ENCODE assay signal across 7 mouse cellular contexts in the genomic region with DNA sequence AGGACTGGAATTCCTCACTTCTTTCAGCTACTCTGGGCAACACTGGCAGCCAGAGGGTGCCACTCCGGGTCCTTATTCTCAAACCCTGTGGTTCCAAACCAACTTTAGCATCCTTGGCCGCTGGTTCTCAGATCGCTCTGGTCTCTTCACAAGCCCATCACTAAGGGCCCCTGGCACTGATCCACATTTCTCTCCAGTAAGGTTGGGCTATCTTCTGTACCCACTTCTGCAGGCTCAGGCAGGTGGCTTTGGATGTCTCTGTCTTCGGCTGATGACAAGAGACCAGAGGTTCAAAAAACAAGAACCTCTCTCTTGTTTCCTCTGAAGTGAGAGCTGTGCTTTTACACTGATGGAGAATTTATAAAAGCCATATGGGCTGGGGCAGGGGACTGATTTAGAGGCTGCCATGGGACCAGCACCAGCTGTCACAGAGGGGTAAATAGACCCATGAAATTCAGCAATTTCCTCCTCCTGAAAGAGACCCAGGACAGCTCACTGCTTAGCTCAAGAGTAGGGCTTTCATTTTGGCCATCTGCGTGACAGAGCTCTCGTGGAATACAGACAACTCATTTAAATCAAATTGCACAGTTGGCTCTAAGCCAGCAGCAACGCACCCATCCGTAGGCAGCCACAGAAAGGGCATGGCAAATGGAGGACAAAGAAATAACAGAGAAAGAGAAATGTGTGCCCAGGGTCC. TPM values are rescaled to one million over a fixed set of nuclear protein-coding genes. Genes with fewer than 3 reads are reported as not detected.
A peak's percentile ranks its signal among the peaks of the same experiment; 100 is the strongest.
DNase-seq lines count a peak whose midpoint lies in the region; ATAC-seq lines count a peak whose summit lies in the region.
"Not testable (repeated sequence)": the region's sequence is repeated elsewhere in the genome, so short reads cannot be mapped to it uniquely, and the experiment has no call there.

No protein-coding gene starts in this region.

- no CpG with 5 or more reads among the region's 8 CpGs for WGBS in embryonic facial prominence, embryonic 15.5 days
- WGBS in forebrain, embryonic 16.5 days, result no CpG with 5 or more reads among the region's 8 CpGs
- no CpG with 5 or more reads among the region's 8 CpGs for WGBS in hindbrain, embryonic 14.5 days
- WGBS in limb, embryonic 11.5 days, result no CpG with 5 or more reads among the region's 8 CpGs
- no CpG with 5 or more reads among the region's 8 CpGs for WGBS in lung, embryonic 16.5 days
- WGBS in midbrain, embryonic 14.5 days, result no CpG with 5 or more reads among the region's 8 CpGs
- WGBS in neural tube, embryonic 12.5 days, result no CpG with 5 or more reads among the region's 8 CpGs

- not testable (repeated sequence) for H3K9ac ChIP-seq in embryonic facial prominence, embryonic 15.5 days; forebrain, embryonic 16.5 days (replicated peaks; ENCODE audit: low read depth, low read length); hindbrain, embryonic 14.5 days; limb, embryonic 11.5 days (ENCODE audit: low read length); lung, embryonic 16.5 days (ENCODE audit: low read length); midbrain, embryonic 14.5 days (replicated peaks; ENCODE audit: low read length); neural tube, embryonic 12.5 days

- not testable (repeated sequence) for H3K9me3 ChIP-seq in embryonic facial prominence, embryonic 15.5 days (replicated peaks); forebrain, embryonic 16.5 days (ENCODE audit: control insufficient read depth, low read length); hindbrain, embryonic 14.5 days (ENCODE audit: control insufficient read depth, low read length); limb, embryonic 11.5 days (ENCODE audit: control insufficient read depth, low read length); lung, embryonic 16.5 days (ENCODE audit: control insufficient read depth, low read length); midbrain, embryonic 14.5 days (ENCODE audit: control insufficient read depth, low read length); neural tube, embryonic 12.5 days

- H3K4me3 ChIP-seq in embryonic facial prominence, embryonic 15.5 days (replicated peaks); forebrain, embryonic 16.5 days (replicated peaks; ENCODE audit: low read length); hindbrain, embryonic 14.5 days (replicated peaks; ENCODE audit: low read length); limb, embryonic 11.5 days (ENCODE audit: low read depth, low read length); lung, embryonic 16.5 days (ENCODE audit: low read length); midbrain, embryonic 14.5 days (replicated peaks; ENCODE audit: low read depth, low read length); neural tube, embryonic 12.5 days: not testable (repeated sequence)

- not testable (repeated sequence) for DNase-seq in hindbrain, embryonic 14.5 days (ENCODE audit: low spot score); limb, embryonic 11.5 days (ENCODE audit: low spot score); midbrain, embryonic 14.5 days

- ATAC-seq in embryonic facial prominence, embryonic 15.5 days (ENCODE audit: insufficient number of reproducible peaks, low FRiP score, low TSS enrichment, low read depth), result 0 out of 2 replicates have a peak, but pooled peaks have one; percentile 20
- peak; percentile 96 for ATAC-seq in forebrain, embryonic 16.5 days
- peak; percentile 84 for ATAC-seq in hindbrain, embryonic 14.5 days (ENCODE audit: low FRiP score)
- peak; percentile 56; the same call in 1 of the 2 replicates for ATAC-seq in limb, embryonic 11.5 days (ENCODE audit: insufficient number of reproducible peaks, low FRiP score, low TSS enrichment, low read depth)
- ATAC-seq in lung, embryonic 16.5 days (ENCODE audit: low read depth), result peak; percentile 65
- peak; percentile 84 for ATAC-seq in midbrain, embryonic 14.5 days (ENCODE audit: low FRiP score, low TSS enrichment)
- peak; percentile 93 for ATAC-seq in neural tube, embryonic 12.5 days (ENCODE audit: low FRiP score, low read depth)

- not testable (repeated sequence) for H3K4me2 ChIP-seq in embryonic facial prominence, embryonic 15.5 days (replicated peaks); forebrain, embryonic 16.5 days (ENCODE audit: low read length); hindbrain, embryonic 14.5 days (replicated peaks); limb, embryonic 11.5 days (ENCODE audit: low read depth, severe bottlenecking); lung, embryonic 16.5 days (ENCODE audit: low read depth, low read length); midbrain, embryonic 14.5 days (ENCODE audit: low read length); neural tube, embryonic 12.5 days (replicated peaks)

- not testable (repeated sequence) for H3K27ac ChIP-seq in embryonic facial prominence, embryonic 15.5 days (replicated peaks); forebrain, embryonic 16.5 days (ENCODE audit: low read length); hindbrain, embryonic 14.5 days; limb, embryonic 11.5 days (replicated peaks; ENCODE audit: low read depth, low read length); lung, embryonic 16.5 days (ENCODE audit: low read length); midbrain, embryonic 14.5 days (replicated peaks; ENCODE audit: low read depth, low read length); neural tube, embryonic 12.5 days

- H3K4me1 ChIP-seq in embryonic facial prominence, embryonic 15.5 days; forebrain, embryonic 16.5 days (replicated peaks; ENCODE audit: control insufficient read depth, insufficient read depth, low read length); hindbrain, embryonic 14.5 days (replicated peaks; ENCODE audit: control insufficient read depth, insufficient read depth, low read length); limb, embryonic 11.5 days (ENCODE audit: control insufficient read depth, insufficient read depth, low read length); lung, embryonic 16.5 days (replicated peaks; ENCODE audit: control insufficient read depth, insufficient read depth, low read length); midbrain, embryonic 14.5 days (ENCODE audit: control insufficient read depth, insufficient read depth, low read length); neural tube, embryonic 12.5 days: not testable (repeated sequence)

- H3K36me3 ChIP-seq in embryonic facial prominence, embryonic 15.5 days; forebrain, embryonic 16.5 days (ENCODE audit: control insufficient read depth, insufficient read depth); hindbrain, embryonic 14.5 days (replicated peaks; ENCODE audit: control insufficient read depth, insufficient read depth); limb, embryonic 11.5 days (ENCODE audit: control insufficient read depth, insufficient read depth, low read length); lung, embryonic 16.5 days (ENCODE audit: control insufficient read depth, insufficient read depth, low read length); midbrain, embryonic 14.5 days (ENCODE audit: control insufficient read depth, insufficient read depth, low read length); neural tube, embryonic 12.5 days: not testable (repeated sequence)

- not testable (repeated sequence) for H3K27me3 ChIP-seq in embryonic facial prominence, embryonic 15.5 days; forebrain, embryonic 16.5 days (replicated peaks; ENCODE audit: control insufficient read depth, insufficient read depth, low read length); hindbrain, embryonic 14.5 days (ENCODE audit: control insufficient read depth, insufficient read depth, low read length); limb, embryonic 11.5 days (ENCODE audit: control insufficient read depth, insufficient read depth, low read length); lung, embryonic 16.5 days (ENCODE audit: control insufficient read depth, insufficient read depth, low read depth, low read length); midbrain, embryonic 14.5 days (ENCODE audit: control insufficient read depth, insufficient read depth, low read length); neural tube, embryonic 12.5 days (replicated peaks)

RNA-seq across cellular contexts. Expression of a gene that starts 54.3 kb away (rescaled TPM):
- 38.8 and 46.3 TPM in 2 replicates for polyA plus RNA-seq in embryonic facial prominence, embryonic 15.5 days (2015; fragmentation: Nextera tagmentation; extraction: Ambion mirVana)
- 45.8 and 62.4 TPM in 2 replicates for polyA plus RNA-seq in forebrain, embryonic 16.5 days (2015; fragmentation: Nextera tagmentation; extraction: Ambion mirVana)
- 36.3 and 46.8 TPM in 2 replicates for polyA plus RNA-seq in hindbrain, embryonic 14.5 days (2014; fragmentation: Nextera tagmentation; extraction: Ambion mirVana)
- 31.4 and 32.4 TPM in 2 replicates for polyA plus RNA-seq in limb, embryonic 11.5 days (2014; fragmentation: Nextera tagmentation; extraction: Ambion mirVana)
- 36.8 and 46.7 TPM in 2 replicates for polyA plus RNA-seq in lung, embryonic 16.5 days (2015; fragmentation: Nextera tagmentation; extraction: Ambion mirVana)
- polyA plus RNA-seq in midbrain, embryonic 14.5 days (2014; fragmentation: Nextera tagmentation; extraction: Ambion mirVana), result 54.8 and 56.2 TPM in 2 replicates
- polyA plus RNA-seq in neural tube, embryonic 12.5 days (2016; fragmentation: Nextera tagmentation; extraction: Ambion mirVana), result 61.0 and 78.0 TPM in 2 replicates

Comparison
In these comparisons a context has a peak if more than half of its experiments do, and no peak if none do; other contexts are left out.
1. ATAC-seq: peak in every context shown above with its lines; median percentile 96 in forebrain, embryonic 16.5 days; 93 in neural tube, embryonic 12.5 days; 84 in hindbrain, embryonic 14.5 days; 84 in midbrain, embryonic 14.5 days; 65 in lung, embryonic 16.5 days; 56 in limb, embryonic 11.5 days; 20 in embryonic facial prominence, embryonic 15.5 days.